Mouse (Mus musculus): ENCODE measurements around the gene Slc2a10.

Gene Slc2a10

DNA sequence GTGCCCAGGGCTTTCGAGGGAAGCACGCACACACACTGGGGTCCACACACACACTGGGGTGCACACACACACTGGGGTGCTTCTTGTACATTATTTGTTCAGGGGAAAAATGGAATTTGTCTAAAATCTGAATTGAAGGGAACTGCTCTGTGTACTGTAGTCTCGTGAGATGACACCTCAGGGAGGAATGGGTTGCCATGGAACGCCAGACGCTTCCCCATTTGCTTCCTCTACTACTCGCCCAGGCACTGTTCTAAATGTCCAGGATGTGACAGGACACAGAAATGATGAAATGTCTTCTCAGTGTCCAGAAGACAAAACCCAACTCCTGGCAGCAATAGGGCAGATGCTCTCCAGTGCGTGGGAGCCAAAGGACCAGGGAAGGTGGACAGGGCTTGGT is 53.7 kb downstream of the Slc2a10 start:
- no peak for ATAC-seq (ENCODE audit: insufficient number of reproducible peaks, low FRiP score, low TSS enrichment)

DNA sequence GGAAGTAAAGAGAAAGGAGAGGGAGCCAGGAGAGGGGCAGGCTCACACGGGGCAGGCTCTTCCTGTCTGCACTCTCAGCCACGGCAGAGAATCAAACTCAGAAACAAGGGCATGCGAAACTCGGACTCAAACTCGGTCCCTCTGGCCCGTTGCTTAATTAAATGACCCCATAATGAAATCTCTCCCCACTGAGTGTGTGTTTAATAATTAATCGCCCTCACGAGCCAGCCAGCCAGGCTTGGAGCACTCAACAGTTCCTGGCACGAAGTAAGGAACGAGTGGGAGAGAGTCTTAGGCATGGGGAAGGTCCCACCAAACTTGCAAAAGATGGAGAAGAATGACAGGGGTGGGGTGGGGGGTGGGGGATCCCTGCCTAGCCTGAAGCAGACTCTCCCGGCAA is 55.3 kb downstream of the Slc2a10 start:
- no peak for ATAC-seq (ENCODE audit: insufficient number of reproducible peaks, low FRiP score, low TSS enrichment)

DNA sequence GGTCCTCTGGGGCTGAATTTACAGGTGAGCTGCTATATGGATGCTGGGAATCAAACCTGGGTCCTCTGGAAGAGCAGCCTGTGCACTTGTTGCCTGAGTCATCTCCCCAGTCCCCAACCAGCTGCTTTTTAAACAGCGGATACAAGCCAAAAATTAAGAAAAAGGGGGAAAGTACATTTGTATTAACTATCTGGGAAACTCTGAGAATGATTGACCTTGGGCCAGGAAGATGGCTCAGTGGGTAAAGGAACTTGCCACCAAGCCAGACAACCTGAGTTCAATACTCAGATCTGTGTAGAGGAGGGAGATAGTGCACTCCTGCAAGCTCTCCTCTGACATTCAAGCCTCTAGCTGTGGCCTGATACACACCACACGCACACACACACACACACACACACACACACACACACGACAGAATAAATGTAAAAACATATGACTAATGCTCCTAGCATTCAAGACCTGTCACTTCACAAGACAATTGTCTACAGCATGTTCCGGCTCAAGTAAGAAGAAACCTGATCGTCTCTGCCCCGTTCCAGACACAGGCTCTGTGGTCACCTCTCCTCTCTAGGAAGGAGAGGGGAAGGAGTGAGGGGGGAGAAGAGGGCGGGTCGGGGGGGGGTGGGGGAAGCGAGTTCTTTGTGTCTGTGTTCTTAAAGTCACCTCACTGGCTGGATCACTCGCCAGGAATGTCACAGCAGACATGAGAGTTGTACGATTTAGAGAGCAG is 56.1 kb downstream of the Slc2a10 start:
- no peak for ATAC-seq (ENCODE audit: insufficient number of reproducible peaks, low FRiP score, low TSS enrichment)

- ATAC-seq (ENCODE audit: insufficient number of reproducible peaks, low FRiP score, low TSS enrichment): no peak
These were observed 58.3 kb downstream of the Slc2a10 start for GRCm38 (mm10) chr2:165561861-165562260.

DNA sequence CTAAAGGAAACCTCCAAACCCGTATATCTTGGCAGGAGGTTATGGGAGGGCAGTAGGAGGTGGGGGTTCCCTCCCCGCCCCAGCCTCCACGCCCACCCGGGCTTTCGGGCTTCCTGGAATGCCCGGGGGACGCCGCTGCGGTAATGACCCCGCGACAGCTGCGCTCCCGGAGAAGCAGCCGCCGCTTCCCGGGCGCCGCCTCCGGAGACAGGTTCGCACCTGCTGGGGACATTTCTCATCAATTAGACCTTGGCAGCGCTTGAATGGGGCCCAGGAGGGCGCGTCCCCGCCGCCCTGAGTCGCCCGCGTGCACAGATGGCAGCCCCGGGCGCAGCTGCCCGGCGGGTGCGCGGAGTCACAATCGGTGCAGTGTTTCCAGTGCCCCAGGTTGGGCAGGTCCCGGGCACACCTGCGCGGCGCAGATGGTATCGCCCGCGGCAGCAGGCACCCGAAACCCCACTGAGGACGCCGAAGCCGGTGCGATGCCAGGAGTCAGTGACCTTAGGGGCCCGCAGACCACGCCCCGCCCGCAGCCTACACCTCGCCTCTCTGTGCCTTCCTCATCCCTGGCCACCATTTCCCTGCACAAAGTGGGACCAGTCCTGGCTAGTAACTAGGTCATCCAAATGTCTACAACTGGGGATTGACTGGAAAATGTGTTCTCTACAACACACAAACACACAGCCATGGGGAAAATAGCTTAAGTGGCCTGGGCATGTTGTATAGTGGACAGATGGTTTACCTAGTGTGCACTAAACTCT is 59.9 kb downstream of the Slc2a10 start:
- peak; percentile 66; the same call in 1 of the 2 replicates for ATAC-seq (ENCODE audit: insufficient number of reproducible peaks, low FRiP score, low TSS enrichment)

DNA sequence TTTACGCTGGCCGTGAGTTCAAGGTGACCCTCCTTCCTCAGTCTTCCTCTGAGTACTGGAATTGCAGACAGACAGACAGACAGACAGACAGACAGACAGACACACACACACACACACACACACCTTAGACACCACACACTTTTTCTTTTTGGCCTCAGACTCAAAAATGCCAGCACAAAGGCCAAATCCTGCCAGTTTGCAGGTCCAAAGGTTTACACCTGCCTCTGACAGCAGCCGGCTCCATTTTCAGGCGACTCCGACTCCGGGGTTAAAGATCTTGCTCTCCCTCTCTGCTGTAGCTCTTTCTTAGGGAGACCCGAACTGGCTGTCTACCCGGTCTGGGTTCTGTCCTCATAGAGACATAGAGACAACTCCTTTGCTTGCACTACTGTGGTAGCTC is 60.5 kb downstream of the Slc2a10 start:
- ATAC-seq (ENCODE audit: insufficient number of reproducible peaks, low FRiP score, low TSS enrichment): no peak

GRCm38 (mm10) chr2:165564620-165565019 is 61.0 kb downstream of the Slc2a10 start:
- no peak for ATAC-seq (ENCODE audit: insufficient number of reproducible peaks, low FRiP score, low TSS enrichment)

DNA sequence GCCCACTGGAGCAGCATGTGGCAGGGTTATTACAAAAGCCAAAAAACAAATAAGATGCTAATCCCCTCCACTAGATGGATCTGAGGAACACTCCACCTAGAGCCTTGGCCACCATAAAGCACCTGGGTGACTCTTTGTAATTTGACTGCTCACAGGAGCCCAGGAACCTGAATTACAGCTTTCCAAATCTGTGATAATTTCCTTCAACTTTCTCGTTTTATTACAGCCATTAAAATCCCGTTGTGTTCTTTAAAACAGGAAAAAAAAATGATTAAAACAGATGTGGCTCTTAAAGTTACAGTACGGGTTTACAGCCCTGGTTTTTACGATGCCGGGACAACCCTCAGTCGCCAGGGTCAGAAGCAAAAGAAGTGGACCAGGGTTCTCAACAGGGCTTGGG is 63.3 kb downstream of the Slc2a10 start:
- ATAC-seq (ENCODE audit: insufficient number of reproducible peaks, low FRiP score, low TSS enrichment): no peak

DNA sequence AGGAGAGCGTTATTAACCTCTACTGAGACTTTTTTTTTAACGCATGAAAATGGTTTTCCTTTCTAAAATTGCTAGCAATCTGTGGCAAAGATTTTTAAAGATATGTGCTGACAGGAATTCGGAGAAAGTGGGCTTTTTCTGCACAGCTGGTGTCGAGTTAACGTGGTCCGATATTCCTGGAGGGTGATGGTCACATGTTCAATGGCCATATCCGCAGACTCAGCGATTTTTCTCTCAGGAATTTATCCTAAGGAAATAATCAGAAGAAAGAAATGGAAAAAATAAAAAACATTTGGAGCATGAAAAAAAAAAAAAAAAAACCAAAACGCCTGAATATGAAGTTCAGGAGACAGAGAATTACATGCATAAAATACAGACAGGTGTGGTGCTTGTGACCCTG is 64.2 kb downstream of the Slc2a10 start:
- ATAC-seq (ENCODE audit: insufficient number of reproducible peaks, low FRiP score, low TSS enrichment): no peak

DNA sequence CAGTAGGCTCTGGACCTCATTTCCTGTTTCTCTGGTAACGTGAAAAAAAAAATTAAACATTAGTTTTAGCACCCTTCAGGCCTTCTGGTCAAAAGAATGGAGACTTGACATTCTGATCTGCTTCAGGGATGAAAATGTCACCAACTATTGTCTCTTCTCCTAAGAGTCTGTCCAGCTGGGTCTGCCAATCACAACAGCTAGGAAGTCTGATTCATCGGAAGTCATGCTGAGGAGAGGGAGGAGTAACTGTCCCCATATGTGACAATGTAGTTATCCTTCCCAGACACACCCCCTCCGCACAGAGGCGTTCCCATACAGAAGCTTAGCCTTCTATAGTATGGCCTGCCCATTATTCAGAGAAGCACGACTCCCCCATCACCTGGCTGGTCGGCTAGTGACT is 65.3 kb downstream of the Slc2a10 start:
- ATAC-seq (ENCODE audit: insufficient number of reproducible peaks, low FRiP score, low TSS enrichment): no peak

Data from cerebellum, adult (tissue).